Mouse (Mus musculus) heart, postnatal 0 days (tissue): ENCODE results near the gene Slc25a28. TPM values are rescaled to one million over a fixed set of nuclear protein-coding genes. Genes with fewer than 3 reads are reported as not detected.

Experiments
- ATAC-seq: fragments of 200-750 bp; cut with Nextera tagmentation; 2 replicates; pipeline ENCODE4 v1.8.0; 2017; ENCODE audit warnings: low read depth, moderate number of reproducible peaks, moderate library complexity; ENCODE audit not compliant: insufficient read depth
- DNase-seq: peaks from one replicate; pipeline ENCODE4 v3.0.0-alpha.2; 2016; ENCODE audit warnings: low spot score
- H3K27ac ChIP-seq: fragments of 300-500 bp; sonication (generic); 2 replicates; pipeline ENCODE4 v1.5.1; 2014; ENCODE audit warnings: low read depth, mild to moderate bottlenecking
- H3K27me3 ChIP-seq: fragments of 300-500 bp; sonication (generic); 2 replicates; pipeline ENCODE4 v1.6.1; 2014; ENCODE audit warnings: low read length, mixed read lengths; ENCODE audit not compliant: control insufficient read depth, insufficient read depth
- H3K36me3 ChIP-seq: fragments of 300-500 bp; sonication (generic); replicated peaks from 2 replicates; pipeline ENCODE4 v1.6.1; 2014; ENCODE audit warnings: low read length, mixed read lengths; ENCODE audit not compliant: control insufficient read depth, insufficient read depth
- H3K4me1 ChIP-seq: fragments of 300-500 bp; sonication (generic); 2 replicates; pipeline ENCODE4 v1.6.1; 2014; ENCODE audit warnings: antibody characterized with exemption; ENCODE audit not compliant: control insufficient read depth, insufficient read depth
- H3K4me2 ChIP-seq: fragments of 300-500 bp; sonication (generic); 2 replicates; pipeline ENCODE4 v1.6.1; 2014; ENCODE audit warnings: low read depth, mild to moderate bottlenecking, low read length, moderate library complexity
- H3K4me3 ChIP-seq: fragments of 300-500 bp; sonication (generic); 2 replicates; pipeline ENCODE4 v1.5.1; 2014; ENCODE audit warnings: low read depth, low read length
- H3K9ac ChIP-seq: fragments of 300-500 bp; sonication (generic); replicated peaks from 2 replicates; pipeline ENCODE4 v1.6.1; 2014; ENCODE audit warnings: low read depth, low read length, mixed read lengths
- H3K9me3 ChIP-seq: fragments of 300-500 bp; sonication (generic); replicated peaks from 2 replicates; pipeline ENCODE4 v1.6.1; 2016; ENCODE audit warnings: low read length; ENCODE audit not compliant: control insufficient read depth
- CTCF ChIP-seq: IDR thresholded peaks from 2 replicates; pipeline ENCODE4 v1.5.1; 2016; ENCODE audit warnings: antibody characterized with exemption, control low read depth, low read depth
- EP300 ChIP-seq: IDR thresholded peaks from 2 replicates; pipeline ENCODE4 v1.6.1; 2016; ENCODE audit warnings: antibody characterized with exemption, low read depth
- WGBS: fragments of 180-500 bp; shearing (Covaris S2); extraction: QIAGEN DNeasy Blood & Tissue Kit; methylation state at CpG from one replicate; pipeline ENCODE4 v1.1.7; 2014; 5-methylcytosine and 5-hydroxymethylcytosine counted together
- polyA plus RNA-seq: library from polyadenylated mRNA; unstranded; fragments of >200 nt; fragmentation: Nextera tagmentation; extraction: Ambion mirVana; gene quantifications from 2 replicates; pipeline ENCODE4 v1.2.1, GENCODE M21; 2015
- total RNA-seq: library from RNA; depleted of rRNA; stranded (reverse); fragments of >200 nt; gene quantifications from 2 replicates; pipeline ENCODE4 v1.2.3, GENCODE M21; 2014; ENCODE audit warnings: low replicate concordance

The Slc25a28 gene
- total and polyA plus RNA-seq, 2 experiments from 2014 or later, result 8.9 to 19.8 TPM

DNA sequence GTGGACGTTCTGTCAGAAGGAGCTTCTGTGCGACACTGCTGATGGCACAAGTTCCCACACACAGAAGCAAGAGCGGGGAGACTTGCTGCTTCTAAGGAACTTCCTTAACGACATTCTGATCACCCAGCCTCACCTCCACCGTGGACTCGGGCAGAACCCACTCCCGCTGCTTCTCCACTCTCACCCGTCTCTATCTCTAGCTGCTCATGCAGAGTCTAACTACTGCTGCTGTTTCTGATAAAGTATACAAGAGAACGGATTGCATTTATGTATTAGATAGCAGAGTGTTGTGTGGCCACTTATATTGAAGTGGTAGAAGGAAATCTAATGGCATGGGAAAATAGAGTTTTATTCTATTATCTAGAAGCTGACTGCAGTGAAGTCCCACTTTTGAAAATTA is 13.9 kb downstream of the Slc25a28 start:
- no peak overlapping the region for H3K4me3 ChIP-seq
- no peak for ATAC-seq
- H3K4me2 ChIP-seq, result no peak overlapping the region
- 74% methylated on average over 9 of the region's 9 CpGs for WGBS
- no peaks in the 10 kb centered on the region for H3K9me3 ChIP-seq
- H3K9ac ChIP-seq, result no peak overlapping the region
- H3K27ac ChIP-seq, result no peak overlapping the region
- no peak for DNase-seq
- TF ChIP-seq CTCF (no peak), EP300 (no peak)
- no peaks in the 10 kb centered on the region for H3K27me3 ChIP-seq
- no peaks in the 10 kb centered on the region for H3K4me1 ChIP-seq
- H3K36me3 ChIP-seq, result peaks cover 23% of the 10 kb centered on the region

DNA sequence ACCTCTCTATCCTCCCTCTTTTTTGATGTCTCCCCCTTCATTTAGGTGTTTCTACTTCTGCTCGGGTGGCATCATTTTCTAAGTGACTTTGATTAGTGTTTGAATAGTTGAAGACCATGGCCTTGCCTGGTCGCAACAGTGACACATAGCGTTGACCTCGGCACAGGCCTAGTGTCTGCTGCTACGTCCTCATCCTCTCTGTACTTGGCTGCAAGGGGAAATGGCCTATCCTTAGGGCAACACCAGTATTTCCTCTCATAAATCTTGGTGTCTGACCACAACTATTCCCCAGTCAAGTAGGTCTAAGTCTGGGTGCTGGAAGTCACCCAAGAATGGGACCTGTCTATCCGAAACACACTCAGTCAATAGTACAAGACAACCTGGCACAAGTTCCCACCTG is 15.0 kb downstream of the Slc25a28 start:
- no peak for TF ChIP-seq EP300
- TF ChIP-seq CTCF, result no peak
- H3K9me3 ChIP-seq, result no peaks in the 10 kb centered on the region

DNA sequence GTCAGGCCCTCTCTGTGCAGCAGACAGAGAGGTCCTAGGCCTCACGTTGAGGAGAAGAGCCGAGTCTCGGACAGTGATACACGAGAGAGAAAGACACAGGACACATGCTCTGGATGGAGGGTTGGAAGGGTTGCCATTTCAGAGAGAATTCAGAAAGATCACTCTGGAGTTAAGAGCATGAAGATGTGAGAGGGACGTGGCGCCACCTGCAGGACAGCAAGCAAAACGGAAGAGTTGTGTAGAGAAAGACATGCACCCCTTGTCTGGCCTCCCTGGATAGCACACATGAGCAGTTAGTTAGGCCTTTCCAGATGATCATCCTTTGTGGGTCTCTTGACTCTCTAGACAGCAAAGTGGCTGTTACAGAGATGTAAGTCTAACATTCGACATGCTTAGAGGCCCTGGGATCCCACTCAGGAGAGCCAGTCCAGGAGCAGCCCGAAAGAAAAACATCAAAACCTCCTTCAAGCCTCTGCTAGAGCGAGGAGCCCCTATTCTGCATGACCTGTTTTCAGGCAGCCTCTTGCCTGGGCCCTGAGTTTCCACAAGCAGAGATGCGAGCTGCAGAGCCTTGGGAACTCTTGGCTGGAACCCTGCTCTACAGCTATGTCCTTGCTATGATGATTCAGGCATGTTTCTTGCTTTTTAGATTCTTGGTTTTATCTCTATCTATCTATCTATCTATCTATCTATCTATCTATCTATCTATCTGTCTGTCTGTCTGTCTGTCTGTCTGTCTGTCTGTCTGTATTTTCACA is 18.8 kb downstream of the Slc25a28 start:
- 45% methylated on average over 11 of the region's 11 CpGs for WGBS
- no peak for ATAC-seq
- TF ChIP-seq CTCF (peak; percentile 74), EP300 (no peak)

More for the DNA sequence above, 15.0 kb downstream of the Slc25a28 start:
- peaks cover 18% of the 10 kb centered on the region for H3K36me3 ChIP-seq
- H3K27me3 ChIP-seq, result no peaks in the 10 kb centered on the region
- ATAC-seq (no peak), DNase-seq (no peak)
- H3K27ac ChIP-seq, result no peak overlapping the region
- WGBS, result 74% methylated on average over 6 of the region's 6 CpGs
- no peak overlapping the region for H3K9ac ChIP-seq
- H3K4me3 ChIP-seq, result no peak overlapping the region
- no peak overlapping the region for H3K4me2 ChIP-seq
- no peaks in the 10 kb centered on the region for H3K4me1 ChIP-seq

DNA sequence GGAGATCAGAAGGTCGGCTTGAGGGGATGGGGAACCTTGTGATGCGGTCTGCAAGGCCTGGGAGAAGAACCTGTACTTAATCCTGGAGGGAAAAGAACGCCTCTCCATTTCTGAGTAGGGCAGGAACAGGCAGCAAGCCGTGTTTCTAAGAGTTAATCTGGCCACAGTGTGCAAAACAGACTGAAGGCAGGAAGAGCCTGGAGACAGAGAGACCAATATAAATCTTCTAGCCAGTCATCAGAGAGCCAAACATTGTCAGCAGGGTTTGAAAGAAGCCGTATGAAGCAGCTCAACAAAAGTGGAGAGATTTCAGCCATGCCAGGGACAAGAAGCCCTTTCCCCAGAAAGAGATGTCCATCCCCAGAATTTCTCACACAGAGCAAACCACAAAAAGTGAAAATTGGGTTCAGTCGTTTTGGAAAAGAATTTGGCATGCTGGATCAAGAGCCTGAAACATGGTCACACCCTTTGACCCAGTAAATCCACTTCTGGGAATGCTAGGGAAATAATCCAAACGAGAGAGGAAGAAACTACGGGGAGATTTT is 23.4 kb downstream of the Slc25a28 start:
- DNase-seq (no peak), ATAC-seq (no peak)
- H3K36me3 ChIP-seq, result no peaks in the 10 kb centered on the region
- H3K9ac ChIP-seq, result no peak overlapping the region
- peaks cover 24% of the 10 kb centered on the region; the same call in 1 of the 2 replicates for H3K27me3 ChIP-seq
- no peak overlapping the region for H3K4me3 ChIP-seq
- H3K9me3 ChIP-seq, result no peaks in the 10 kb centered on the region
- H3K4me1 ChIP-seq, result no peaks in the 10 kb centered on the region
- 48% methylated on average over 8 of the region's 8 CpGs for WGBS
- no peak overlapping the region for H3K4me2 ChIP-seq
- H3K27ac ChIP-seq, result no peak overlapping the region
- TF ChIP-seq EP300 (no peak), CTCF (no peak)

More for the DNA sequence above, 18.8 kb downstream of the Slc25a28 start:
- Histone ChIP-seq H3K4me3 (no peak overlapping the region), H3K27me3 (peaks cover 24% of the 10 kb centered on the region; the same call in 1 of the 2 replicates), H3K9ac (no peak overlapping the region), H3K9me3 (no peaks in the 10 kb centered on the region), H3K4me1 (no peaks in the 10 kb centered on the region), H3K4me2 (no peak overlapping the region), H3K36me3 (no peaks in the 10 kb centered on the region), H3K27ac (no peak overlapping the region)
- DNase-seq, result peak; percentile 62

DNA sequence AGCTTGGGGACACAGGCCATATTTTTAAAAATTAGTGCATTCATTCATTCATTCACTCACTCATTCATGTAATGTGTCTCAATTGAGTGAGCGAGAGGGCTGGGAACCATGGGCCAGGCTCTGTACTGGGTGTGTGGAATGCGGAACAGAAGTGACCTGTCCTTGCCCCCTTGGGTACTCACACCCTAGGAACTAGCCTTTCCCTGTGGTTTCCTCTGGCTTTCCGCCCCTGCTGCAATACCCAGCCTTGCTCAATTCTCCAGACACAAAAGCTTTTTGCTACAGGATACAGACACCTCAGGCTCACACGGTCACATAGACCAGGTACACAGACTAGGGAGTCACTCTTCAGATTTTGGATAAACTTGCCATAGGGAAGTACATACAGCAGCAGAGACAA is 26.3 kb downstream of the Slc25a28 start:
- no peak overlapping the region for H3K27ac ChIP-seq
- WGBS, result 86% methylated on average over 4 of the region's 4 CpGs
- TF ChIP-seq EP300 (no peak), CTCF (no peak)

More for the DNA sequence above, 26.3 kb downstream of the Slc25a28 start:
- Histone ChIP-seq H3K4me1 (no peaks in the 10 kb centered on the region), H3K4me2 (no peak overlapping the region), H3K9ac (no peak overlapping the region), H3K4me3 (no peak overlapping the region), H3K9me3 (no peaks in the 10 kb centered on the region), H3K27me3 (peaks cover 20% of the 10 kb centered on the region; the same call in 1 of the 2 replicates), H3K36me3 (no peaks in the 10 kb centered on the region)
- no peak for DNase-seq
- ATAC-seq, result no peak
